Mouse (Mus musculus) liver, embryonic 14.5 days (tissue): ENCODE data around the gene Tnnc2.

ENCODE experiments used
- CTCF ChIP-seq: IDR thresholded peaks from 2 replicates; pipeline ENCODE4 v1.5.1; 2016; ENCODE audit warnings: antibody characterized with exemption, low read depth, control low read depth
- EP300 ChIP-seq: IDR thresholded peaks from 2 replicates; pipeline ENCODE4 v1.6.1; 2016; ENCODE audit warnings: antibody characterized with exemption, low read depth

- TF ChIP-seq CTCF: no peak
- TF ChIP-seq EP300: no peak
Measured at GRCm38 (mm10) chr2:164806614-164807013, 26.8 kb upstream of the Tnnc2 start.
